Mouse (Mus musculus): ENCODE measurements around the gene Oprm1.

DNA sequence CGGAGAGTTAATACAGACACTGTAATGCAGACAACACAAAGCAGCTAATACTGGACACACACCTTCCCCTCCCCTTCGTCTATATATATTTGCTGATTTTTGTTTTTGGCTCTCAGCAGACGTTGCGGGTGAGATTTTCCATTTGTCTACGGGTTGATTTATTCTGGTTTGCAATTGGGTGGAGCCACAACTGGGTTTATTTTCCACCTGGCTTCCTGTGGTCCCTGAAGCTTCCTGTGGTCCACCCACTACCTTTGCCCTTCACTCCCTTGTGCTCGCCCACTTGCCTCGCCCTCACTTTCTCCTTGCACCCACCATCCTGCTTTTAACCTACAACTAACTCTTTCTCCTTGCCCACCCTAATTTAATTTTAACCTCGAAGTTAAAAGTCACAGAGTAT, 252.2 kb downstream of the Oprm1 start:
- TF ChIP-seq CTCF (IDR thresholded peaks at IDR 0.05; ENCODE audit: borderline replicate concordance, extremely low read depth, insufficient read depth, insufficient read length) (no peak), POLR2A (IDR thresholded peaks at IDR 0.05; ENCODE audit: borderline replicate concordance, extremely low read depth, insufficient read depth, insufficient read length, poor library complexity, severe bottlenecking) (no peak)

Data from brain, embryonic 14.5 days (tissue).